Comparison of ENCODE assay signal across 8 mouse cellular contexts in the genomic region with DNA sequence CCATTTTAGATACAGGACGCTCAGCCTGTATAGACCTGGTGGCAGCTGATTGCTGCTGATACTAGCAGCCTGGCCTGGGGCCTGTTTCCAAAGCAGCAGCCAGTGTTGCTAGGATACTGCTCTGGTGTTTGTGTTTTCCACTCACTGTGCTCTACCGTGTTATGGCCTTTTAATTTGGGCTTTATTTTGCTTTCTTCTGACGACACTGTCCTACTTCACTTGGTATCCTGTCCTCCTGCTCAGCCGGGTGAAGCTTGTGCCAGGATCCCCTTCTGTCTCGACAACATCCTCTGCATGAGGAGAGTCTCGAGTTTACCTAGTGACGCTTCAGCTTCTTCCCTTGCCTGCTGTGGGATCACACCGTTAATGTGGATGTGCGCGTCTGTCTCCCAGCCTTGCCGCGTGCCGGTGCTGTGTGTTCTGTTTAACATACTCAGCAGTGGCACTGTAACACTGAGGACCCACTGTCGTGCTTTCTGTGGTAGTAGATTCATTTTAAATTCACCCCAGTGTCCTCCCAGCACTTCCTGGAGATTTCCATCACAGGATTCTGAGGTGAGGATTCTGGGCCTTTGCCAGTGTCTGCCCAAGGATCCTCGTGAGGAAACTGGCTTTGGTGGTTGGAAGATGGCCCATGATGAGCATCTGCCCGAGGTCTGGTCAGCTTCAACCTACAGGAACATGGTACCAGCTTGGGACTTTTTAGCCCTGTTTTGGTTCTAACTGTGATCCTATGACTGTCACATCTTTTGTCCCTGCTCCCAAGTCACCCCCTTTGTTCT. TPM values are rescaled to one million over a fixed set of nuclear protein-coding genes. Genes with fewer than 3 reads are reported as not detected.
DNase-seq lines count a peak whose midpoint lies in the region; ATAC-seq lines count a peak whose summit lies in the region.

No protein-coding gene starts in this region.

- no peak overlapping the region for H3K4me3 ChIP-seq in forebrain, embryonic 13.5 days
- no peak overlapping the region for H3K4me3 ChIP-seq in forebrain, embryonic 11.5 days (ENCODE audit: low read depth, low read length)
- no peak overlapping the region for H3K4me3 ChIP-seq in heart, embryonic 10.5 days
- H3K4me3 ChIP-seq in midbrain, embryonic 12.5 days = no peak overlapping the region

- no peak overlapping the region for H3K9ac ChIP-seq in forebrain, embryonic 13.5 days
- no peak overlapping the region for H3K9ac ChIP-seq in forebrain, embryonic 11.5 days (ENCODE audit: low read length)
- H3K9ac ChIP-seq in midbrain, embryonic 12.5 days (replicated peaks) = no peak overlapping the region

- peaks cover 9% of the 10 kb centered on the region for H3K4me1 ChIP-seq in forebrain, embryonic 13.5 days
- no peaks in the 10 kb centered on the region for H3K4me1 ChIP-seq in forebrain, embryonic 11.5 days (replicated peaks; ENCODE audit: control insufficient read depth, insufficient read depth, low read length)
- H3K4me1 ChIP-seq in heart, embryonic 10.5 days = peaks cover 31% of the 10 kb centered on the region
- no peaks in the 10 kb centered on the region for H3K4me1 ChIP-seq in midbrain, embryonic 12.5 days

- no peak overlapping the region for H3K4me2 ChIP-seq in forebrain, embryonic 13.5 days
- no peak overlapping the region for H3K4me2 ChIP-seq in forebrain, embryonic 11.5 days (ENCODE audit: low read depth, low read length, severe bottlenecking)
- H3K4me2 ChIP-seq in midbrain, embryonic 12.5 days (replicated peaks) = no peak overlapping the region

- no peaks in the 10 kb centered on the region for H3K27me3 ChIP-seq in forebrain, embryonic 13.5 days
- no peaks in the 10 kb centered on the region for H3K27me3 ChIP-seq in forebrain, embryonic 11.5 days (ENCODE audit: control insufficient read depth, insufficient read depth, low read length)
- H3K27me3 ChIP-seq in heart, embryonic 10.5 days (ENCODE audit: insufficient read depth, poor library complexity, severe bottlenecking) = no peaks in the 10 kb centered on the region
- no peaks in the 10 kb centered on the region for H3K27me3 ChIP-seq in midbrain, embryonic 12.5 days

- ATAC-seq in forebrain, embryonic 13.5 days = peak; percentile 85
- no peak for ATAC-seq in forebrain, embryonic 11.5 days (replicated peaks; ENCODE audit: low FRiP score)
- ATAC-seq in midbrain, embryonic 12.5 days (ENCODE audit: low FRiP score, low read depth) = no peak

- peak overlapping the region; percentile 65 for H3K27ac ChIP-seq in forebrain, embryonic 13.5 days
- no peak overlapping the region for H3K27ac ChIP-seq in forebrain, embryonic 11.5 days (ENCODE audit: low read depth, low read length)
- peak overlapping the region; percentile 76; the same call in 1 of the 2 replicates for H3K27ac ChIP-seq in heart, embryonic 10.5 days
- H3K27ac ChIP-seq in midbrain, embryonic 12.5 days (replicated peaks) = peak overlapping the region; percentile 47

- DNase-seq in forebrain, embryonic 11.5 days (ENCODE audit: low spot score) = no peak
- peak; percentile 60 for DNase-seq in adrenal gland, postnatal 14 days
- DNase-seq in heart, embryonic 10.5 days (ENCODE audit: low spot score) = peak; percentile 83
- DNase-seq in layer of hippocampus, adult 11-12 months (ENCODE audit: low spot score) = peak; percentile 56
- DNase-seq in urinary bladder, adult 2 months (ENCODE audit: low spot score) = no peak
- no peak for DNase-seq in thymus, postnatal 14 days

- no peaks in the 10 kb centered on the region for H3K9me3 ChIP-seq in forebrain, embryonic 13.5 days (replicated peaks)
- H3K9me3 ChIP-seq in forebrain, embryonic 11.5 days (ENCODE audit: control insufficient read depth, low read length) = no peaks in the 10 kb centered on the region
- no peaks in the 10 kb centered on the region for H3K9me3 ChIP-seq in heart, embryonic 10.5 days
- H3K9me3 ChIP-seq in midbrain, embryonic 12.5 days = no peaks in the 10 kb centered on the region

- H3K36me3 ChIP-seq in forebrain, embryonic 13.5 days (ENCODE audit: poor library complexity, severe bottlenecking) = peaks cover 56% of the 10 kb centered on the region
- peaks cover 5% of the 10 kb centered on the region; the same call in 1 of the 2 replicates for H3K36me3 ChIP-seq in forebrain, embryonic 11.5 days (ENCODE audit: control insufficient read depth, insufficient read depth, low read length)
- peaks cover 26% of the 10 kb centered on the region for H3K36me3 ChIP-seq in heart, embryonic 10.5 days
- H3K36me3 ChIP-seq in midbrain, embryonic 12.5 days = peaks cover 38% of the 10 kb centered on the region

- WGBS in forebrain, embryonic 13.5 days = 58% methylated on average over 16 of the region's 16 CpGs
- whole genome bisulfite sequencing in forebrain, embryonic 11.5 days = 78% methylated on average over 16 of the region's 16 CpGs
- 63% methylated on average over 16 of the region's 16 CpGs for WGBS in heart, embryonic 10.5 days
- WGBS in midbrain, embryonic 12.5 days = 75% methylated on average over 16 of the region's 16 CpGs

RNA-seq across cellular contexts. Expression of gene Ubp1, which starts 50.6 kb away (rescaled TPM):
- polyA plus RNA-seq in forebrain, embryonic 13.5 days (2015; fragmentation: Nextera tagmentation; extraction: Ambion mirVana) = 33.9 and 35.0 TPM in 2 replicates
- polyA plus RNA-seq in forebrain, embryonic 11.5 days (2014; fragmentation: Nextera tagmentation; extraction: Ambion mirVana) = 51.7 and 52.5 TPM in 2 replicates
- total RNA-seq in adrenal gland, postnatal 14 days (2021) = 55.6 and 57.3 TPM in 2 replicates
- polyA plus RNA-seq in heart, embryonic 10.5 days (2016; fragmentation: Nextera tagmentation; extraction: Ambion mirVana) = 28.5 and 38.3 TPM in 2 replicates
- 47.5 and 50.7 TPM in 2 replicates for polyA plus RNA-seq in midbrain, embryonic 12.5 days (2016; fragmentation: Nextera tagmentation; extraction: Ambion mirVana)
- polyA plus RNA-seq in urinary bladder, adult 2 months (2012; rRNA removed) = 92.3 and 107 TPM in 2 replicates

Comparison
In these comparisons a context has a peak if more than half of its experiments do, and no peak if none do; other contexts are left out.
1. DNase-seq: peak in adrenal gland, postnatal 14 days (single experiment), heart, embryonic 10.5 days (single experiment) and layer of hippocampus, adult 11-12 months (single experiment); none in forebrain, embryonic 11.5 days (single experiment), urinary bladder, adult 2 months (single experiment) and thymus, postnatal 14 days (single experiment).